Mouse (Mus musculus): ENCODE measurements around the gene Gga3.

- TF ChIP-seq GATA1 (IDR thresholded peaks at IDR 0.05; ENCODE audit: low read length): no peak
- no peak for TF ChIP-seq TAL1 (IDR thresholded peaks at IDR 0.05; ENCODE audit: low read length)
These were observed 749 bp downstream of the Gga3 start for GRCm38 (mm10) chr11:115603128-115603475.
